Mouse (Mus musculus) frontal cortex, adult (tissue): ENCODE measurements around the gene Tmsb4x.
A peak's percentile ranks its signal among the peaks of the same experiment; 100 is the strongest.

Source experiments
- ATAC-seq: cut with Nextera tagmentation; 2 replicates; pipeline ENCODE4 v1.9.2; 2017; ENCODE audit warnings: mild to moderate bottlenecking, moderate library complexity, mixed read lengths; ENCODE audit not compliant: low TSS enrichment

Gene Tmsb4x

DNA sequence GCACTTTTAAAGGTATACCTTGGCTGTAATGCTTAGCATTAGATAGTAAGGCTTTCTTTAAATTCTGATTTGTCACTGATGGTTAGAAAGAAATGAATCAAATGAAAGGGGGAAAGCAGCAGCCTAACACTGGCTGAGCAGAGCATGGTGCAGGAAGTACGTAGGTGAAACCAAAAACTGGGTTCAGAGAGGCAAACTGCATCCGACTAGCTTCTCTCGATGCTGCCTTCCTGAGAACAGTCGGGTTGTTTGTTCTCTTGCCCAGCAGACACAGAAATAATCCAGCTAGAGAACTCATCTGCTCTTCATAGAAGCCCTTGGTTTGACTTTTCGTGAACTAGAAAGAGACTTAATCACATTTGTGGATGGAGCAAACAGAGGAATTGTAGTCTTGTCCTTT lies 26.7 kb downstream of the Tmsb4x start:
- no peak for ATAC-seq

DNA sequence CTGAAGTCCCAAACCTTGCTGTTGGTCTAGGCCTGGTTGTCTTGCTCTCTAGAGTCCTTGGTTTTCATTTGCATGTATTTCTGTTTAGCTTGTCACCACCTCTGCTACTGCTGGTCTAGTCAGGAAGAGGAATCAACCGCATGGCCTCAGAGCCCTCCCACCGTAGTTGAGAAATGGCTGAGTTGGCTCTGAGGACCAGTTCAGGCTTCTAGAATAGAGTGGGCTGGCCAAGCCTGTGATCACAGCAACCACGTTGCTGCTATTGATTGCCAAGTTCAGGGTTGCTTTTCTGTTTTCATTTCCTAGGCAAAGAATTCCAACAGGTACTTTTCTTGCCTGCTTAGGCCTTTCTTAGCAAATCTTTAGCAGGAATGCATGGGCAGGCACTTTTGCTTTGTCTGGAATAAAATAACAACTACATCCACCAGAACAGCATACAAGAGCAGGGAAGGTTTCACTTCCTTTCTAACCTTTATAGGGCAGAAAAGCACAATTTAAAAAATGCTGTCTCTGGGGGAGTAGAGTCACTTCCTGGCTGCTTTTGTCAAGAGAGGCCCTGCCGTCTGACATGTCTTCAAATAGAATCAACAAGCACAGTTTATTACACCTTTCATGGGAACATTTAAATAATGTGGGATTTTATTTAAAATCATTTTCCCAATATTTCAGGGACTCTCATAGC lies 29.0 kb downstream of the Tmsb4x start:
- ATAC-seq: 0 out of 2 replicates have a peak, but pooled peaks have one; percentile 49

DNA sequence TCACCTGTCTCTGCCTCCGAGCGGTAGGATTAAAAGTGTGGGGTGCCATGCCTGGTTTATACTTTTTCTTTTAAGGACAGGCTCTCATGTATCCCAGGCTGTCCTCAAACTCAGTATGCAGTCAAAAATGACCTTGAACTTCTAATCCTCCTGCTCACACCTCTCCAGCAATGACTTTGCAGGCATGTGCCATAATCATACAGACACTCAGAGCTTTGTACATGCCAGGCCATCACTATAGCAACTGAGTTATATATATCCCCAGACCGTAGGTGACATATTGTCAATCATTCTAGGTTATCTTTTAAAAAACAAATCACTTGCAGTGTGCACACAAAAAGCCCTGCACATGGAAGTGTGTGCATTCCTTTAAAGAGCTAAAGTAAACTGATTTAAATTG lies 29.6 kb downstream of the Tmsb4x start:
- ATAC-seq: no peak

DNA sequence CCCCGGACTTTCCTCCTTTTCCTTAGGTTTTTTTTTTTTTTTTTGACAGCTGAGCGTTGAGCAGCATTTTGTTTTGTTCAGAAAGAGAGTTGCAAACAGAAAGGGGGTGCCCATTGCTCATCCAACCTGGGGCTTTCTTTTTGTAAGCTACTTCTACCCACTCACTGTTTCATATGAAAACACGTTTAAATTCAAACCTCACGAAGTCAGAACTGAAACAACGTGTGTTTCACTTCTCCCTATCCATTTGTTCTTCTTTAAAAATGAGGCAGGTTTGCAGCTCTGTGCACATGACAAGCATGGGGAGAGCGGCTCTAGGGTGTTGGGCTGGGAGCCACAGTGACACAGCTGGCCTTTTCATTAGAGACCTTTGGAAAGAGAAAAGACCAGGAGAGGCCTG lies 33.8 kb downstream of the Tmsb4x start:
- ATAC-seq: no peak

DNA sequence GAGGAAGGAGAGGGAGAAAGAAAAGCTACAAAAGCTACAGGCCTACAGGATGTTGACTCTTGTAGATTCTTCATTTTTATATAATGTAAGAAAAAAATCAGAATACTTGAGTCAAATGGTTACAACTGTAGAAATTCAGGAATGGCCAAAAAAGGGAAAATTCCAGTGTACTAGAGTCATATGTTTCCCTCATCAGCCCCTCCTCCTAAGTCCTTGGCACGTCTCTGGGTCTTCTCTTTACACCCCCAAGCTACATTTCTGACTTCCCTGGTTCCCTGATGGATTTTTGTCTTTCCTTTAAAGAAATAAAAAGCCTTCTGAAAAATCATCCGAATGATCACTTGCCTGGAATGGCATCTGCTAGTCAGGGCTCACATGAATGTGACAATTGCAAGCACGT lies 34.8 kb downstream of the Tmsb4x start:
- ATAC-seq: no peak

DNA sequence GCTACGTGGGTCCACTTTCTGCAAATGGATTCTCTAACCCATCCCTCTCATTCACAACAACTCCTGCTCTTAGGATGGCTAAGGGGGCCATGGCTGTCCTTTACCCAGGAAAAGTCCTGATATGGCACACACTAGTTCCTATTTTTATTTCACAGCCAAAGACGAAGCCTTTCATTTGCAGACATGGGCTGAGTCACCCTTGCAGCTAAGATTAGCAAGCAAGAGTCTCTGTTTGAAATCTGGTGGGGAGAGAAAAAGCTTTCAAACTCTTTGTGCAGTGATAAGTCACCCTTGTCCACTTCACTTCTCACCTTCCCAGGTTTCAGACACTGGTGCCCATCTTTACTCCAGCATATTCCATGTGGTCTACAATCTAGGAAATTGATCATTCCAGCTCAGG lies 36.9 kb downstream of the Tmsb4x start:
- ATAC-seq: peak; percentile 94

DNA sequence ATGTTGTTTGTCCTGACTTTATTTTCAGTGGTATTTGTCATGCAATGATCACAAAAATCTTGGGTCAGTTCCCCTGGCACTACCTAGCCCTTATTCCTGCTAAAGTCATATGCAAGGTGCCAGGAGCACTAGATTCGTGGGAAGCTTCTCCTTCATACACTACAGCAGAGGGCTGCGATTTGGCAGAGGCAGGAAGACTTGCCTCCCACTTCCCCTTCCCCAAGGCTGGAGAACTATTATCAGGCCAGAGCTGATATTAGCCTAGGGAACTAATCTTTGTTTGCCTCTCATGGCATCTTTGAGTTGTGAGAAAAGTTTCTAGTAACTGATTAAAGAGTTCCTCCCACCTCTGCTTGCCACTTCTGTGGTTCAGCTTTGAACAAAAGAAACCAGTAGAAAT lies 37.8 kb downstream of the Tmsb4x start:
- ATAC-seq: no peak

DNA sequence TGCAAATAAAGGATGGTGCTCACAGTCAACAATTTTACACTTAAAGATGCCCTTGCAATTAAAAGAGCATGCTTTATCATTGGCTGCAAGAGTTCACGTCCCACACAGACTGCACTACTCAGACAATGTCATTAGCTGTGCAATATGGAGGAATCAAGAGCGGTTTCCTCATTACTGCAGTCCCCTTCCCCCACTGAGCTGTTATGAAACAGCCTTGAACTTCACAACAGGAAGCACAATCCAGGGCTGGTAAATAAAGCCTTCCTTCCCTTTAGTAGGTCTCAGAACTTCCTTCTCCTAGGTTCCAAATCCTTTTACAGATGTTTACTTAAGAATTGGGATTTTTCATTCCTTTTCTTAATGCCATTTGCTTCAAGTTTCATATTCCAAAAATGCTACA lies 41.8 kb downstream of the Tmsb4x start:
- no peak for ATAC-seq

DNA sequence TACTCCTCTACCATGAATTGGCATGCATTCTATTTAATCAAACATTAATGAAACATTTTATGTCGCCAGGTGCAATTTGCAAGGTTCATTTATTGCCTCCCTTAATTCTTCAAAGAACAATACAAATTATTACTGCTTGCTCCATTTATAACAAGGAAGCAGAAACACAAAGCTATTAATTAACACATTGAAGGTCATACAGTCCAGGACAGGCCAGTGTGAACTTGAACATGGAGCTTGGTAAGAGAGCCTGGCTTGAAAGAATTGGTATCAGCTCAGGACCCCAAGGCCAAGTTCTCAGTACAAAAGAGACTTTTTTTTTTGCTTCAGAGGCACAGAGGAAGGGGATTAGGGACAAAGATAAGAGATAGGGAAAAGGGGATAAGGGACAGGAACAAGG lies 43.1 kb downstream of the Tmsb4x start:
- ATAC-seq: no peak

DNA sequence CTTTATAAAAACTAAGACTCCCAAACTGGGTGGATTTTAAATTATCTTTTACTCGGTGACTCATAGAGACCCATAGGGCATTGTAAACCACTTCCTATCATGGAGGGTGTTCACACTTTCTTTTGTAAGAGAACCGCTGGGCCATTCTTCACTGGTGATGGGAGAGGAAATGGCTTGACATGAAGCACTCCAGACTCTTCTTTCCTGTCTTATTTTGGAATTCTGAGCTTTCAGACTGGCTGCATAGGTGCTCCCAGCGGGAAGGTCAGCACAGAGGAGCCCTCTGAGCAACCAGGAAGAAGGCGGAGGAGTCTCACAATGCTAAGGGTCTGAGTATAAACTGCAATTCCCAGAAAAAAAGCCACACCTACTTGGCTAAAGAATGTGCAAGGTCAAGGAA lies 51.4 kb downstream of the Tmsb4x start:
- no peak for ATAC-seq
